Mouse (Mus musculus): ENCODE results near the gene Dyrk4. TPM values are rescaled to one million over a fixed set of nuclear protein-coding genes. Genes with fewer than 3 reads are reported as not detected.
A peak's percentile ranks its signal among the peaks of the same experiment; 100 is the strongest.

The Dyrk4 gene
- polyA plus RNA-seq, 2 experiments = 0.09 TPM; not detected in 1

- H3K27ac ChIP-seq = no peak overlapping the region
- no peak for DNase-seq (ENCODE audit: low read depth in 3 of 3, low spot score in 3 of 3)
These were observed 39.9 kb upstream of the Dyrk4 start for GRCm38 (mm10) chr6:126961371-126962018.

GRCm38 (mm10) chr6:126955734-126956133 lies 34.1 kb upstream of the Dyrk4 start:
- Histone ChIP-seq H3K27me3 (ENCODE audit: control insufficient read depth, insufficient read depth, low read length) (no peaks in the 10 kb centered on the region), H3K36me3 (replicated peaks; ENCODE audit: control insufficient read depth, insufficient read depth, low read depth) (peaks cover 6% of the 10 kb centered on the region; the same call in 1 of the 2 replicates), H3K9ac (replicated peaks) (no peak overlapping the region), H3K27ac (no peak overlapping the region), H3K4me3 (ENCODE audit: insufficient read depth in 1 of 2, low read depth in 2 of 2, low read length in 2 of 2) (no peak overlapping the region), H3K4me1 (replicated peaks; ENCODE audit: control insufficient read depth in 2 of 2, insufficient read depth in 2 of 2, low read length in 1 of 2) (no peaks in the 10 kb centered on the region), H3K4me2 (ENCODE audit: low read depth) (no peak overlapping the region), H3K9me3 (ENCODE audit: control insufficient read depth, low read length) (no peaks in the 10 kb centered on the region)
- ATAC-seq (ENCODE audit: insufficient read depth) (no peak), DNase-seq (ENCODE audit: low read depth in 3 of 3, low spot score in 3 of 3) (peak; percentile 41 to 50 (median 44))
- TF ChIP-seq EP300 (IDR thresholded peaks at IDR 0.05; ENCODE audit: low read depth) (no peak), CTCF (IDR thresholded peaks at IDR 0.05; ENCODE audit: low read depth) (peak; percentile 93)
- 6% methylated on average over 10 of the region's 10 CpGs for WGBS (ENCODE audit: insufficient replicate concordance)

More at GRCm38 (mm10) chr6:126961371-126962018, 39.9 kb upstream of the Dyrk4 start:
- WGBS (ENCODE audit: insufficient replicate concordance) = 82% methylated on average over 8 of the region's 8 CpGs
- Histone ChIP-seq H3K9ac (replicated peaks) (no peak overlapping the region), H3K36me3 (replicated peaks; ENCODE audit: control insufficient read depth, insufficient read depth, low read depth) (peaks cover 11% of the 10 kb centered on the region; the same call in 1 of the 2 replicates), H3K27me3 (ENCODE audit: control insufficient read depth, insufficient read depth, low read length) (no peaks in the 10 kb centered on the region), H3K4me2 (ENCODE audit: low read depth) (no peak overlapping the region), H3K4me3 (ENCODE audit: insufficient read depth in 1 of 2, low read depth in 2 of 2, low read length in 2 of 2) (no peak overlapping the region), H3K9me3 (ENCODE audit: control insufficient read depth, low read length) (no peaks in the 10 kb centered on the region), H3K4me1 (replicated peaks; ENCODE audit: control insufficient read depth in 2 of 2, insufficient read depth in 2 of 2, low read length in 1 of 2) (no peaks in the 10 kb centered on the region)
- no peak for ATAC-seq (ENCODE audit: insufficient read depth)
- TF ChIP-seq EP300 (IDR thresholded peaks at IDR 0.05; ENCODE audit: low read depth) (no peak), CTCF (IDR thresholded peaks at IDR 0.05; ENCODE audit: low read depth) (no peak)

GRCm38 (mm10) chr6:126948336-126948735 lies 26.7 kb upstream of the Dyrk4 start:
- H3K4me2 ChIP-seq (ENCODE audit: low read depth) = no peak overlapping the region

GRCm38 (mm10) chr6:126940451-126940850 lies 18.8 kb upstream of the Dyrk4 start:
- TF ChIP-seq EP300 (IDR thresholded peaks at IDR 0.05; ENCODE audit: low read depth) (no peak), CTCF (IDR thresholded peaks at IDR 0.05; ENCODE audit: low read depth) (peak; percentile 36; the same call in 1 of the 2 replicates)
- no peaks in the 10 kb centered on the region for H3K27me3 ChIP-seq (ENCODE audit: control insufficient read depth, insufficient read depth, low read length)
- peaks cover 12 to 16% of the 10 kb centered on the region in 2 experiments for H3K4me1 ChIP-seq (replicated peaks; ENCODE audit: control insufficient read depth in 2 of 2, insufficient read depth in 2 of 2, low read length in 1 of 2)
- H3K9ac ChIP-seq (replicated peaks) = peak overlapping the region; percentile 82
- no peak for ATAC-seq (ENCODE audit: insufficient read depth)
- H3K4me3 ChIP-seq (ENCODE audit: insufficient read depth in 1 of 2, low read depth in 2 of 2, low read length in 2 of 2) = peak overlapping the region; percentile 83 to 98
- peak in 2 of 3 experiments; percentile 37 to 55 for DNase-seq (ENCODE audit: low read depth in 3 of 3, low spot score in 3 of 3)
- H3K36me3 ChIP-seq (replicated peaks; ENCODE audit: control insufficient read depth, insufficient read depth, low read depth) = peaks cover 6% of the 10 kb centered on the region
- peak overlapping the region; percentile 93 for H3K4me2 ChIP-seq (ENCODE audit: low read depth)
- WGBS (ENCODE audit: insufficient replicate concordance) = 0% methylated on average over 5 of the region's 5 CpGs
- peak overlapping the region; percentile 43 for H3K27ac ChIP-seq
- H3K9me3 ChIP-seq (ENCODE audit: control insufficient read depth, low read length) = no peaks in the 10 kb centered on the region

More at GRCm38 (mm10) chr6:126948336-126948735, 26.7 kb upstream of the Dyrk4 start:
- no peak overlapping the region for H3K9ac ChIP-seq (replicated peaks)
- H3K4me3 ChIP-seq (ENCODE audit: insufficient read depth in 1 of 2, low read depth in 2 of 2, low read length in 2 of 2) = no peak overlapping the region
- no peaks in the 10 kb centered on the region for H3K27me3 ChIP-seq (ENCODE audit: control insufficient read depth, insufficient read depth, low read length)
- H3K36me3 ChIP-seq (replicated peaks; ENCODE audit: control insufficient read depth, insufficient read depth, low read depth) = peaks cover 13% of the 10 kb centered on the region; the same call in 1 of the 2 replicates
- WGBS (ENCODE audit: insufficient replicate concordance) = 83% methylated on average over 4 of the region's 4 CpGs
- no peaks in the 10 kb centered on the region for H3K9me3 ChIP-seq (ENCODE audit: control insufficient read depth, low read length)
- H3K4me1 ChIP-seq (replicated peaks; ENCODE audit: control insufficient read depth in 2 of 2, insufficient read depth in 2 of 2, low read length in 1 of 2) = no peaks in the 10 kb centered on the region
- DNase-seq (ENCODE audit: low read depth in 3 of 3, low spot score in 3 of 3) (peak in 1 of 3 experiments; percentile 13), ATAC-seq (ENCODE audit: insufficient read depth) (no peak)
- no peak overlapping the region for H3K27ac ChIP-seq
- TF ChIP-seq EP300 (IDR thresholded peaks at IDR 0.05; ENCODE audit: low read depth) (no peak), CTCF (IDR thresholded peaks at IDR 0.05; ENCODE audit: low read depth) (peak; percentile 44; the same call in 1 of the 2 replicates)

GRCm38 (mm10) chr6:126939487-126940171 lies 18.0 kb upstream of the Dyrk4 start, which contains the start of the genes Rad51ap1 and D6Wsu163e:
TSS of gene Rad51ap1 (minus strand) at chr6:126939587.
TSS of gene D6Wsu163e (plus strand) at chr6:126939962.
- peak within 1 kb of the TSS; percentile 83 to 98 for H3K4me3 ChIP-seq (ENCODE audit: insufficient read depth in 1 of 2, low read depth in 2 of 2, low read length in 2 of 2)
- H3K27me3 ChIP-seq (ENCODE audit: control insufficient read depth, insufficient read depth, low read length) = no peaks in the 10 kb centered on the region
- peak within 1 kb of the TSS; percentile 43 for H3K27ac ChIP-seq
- peak within 1 kb of the TSS; percentile 93 for H3K4me2 ChIP-seq (ENCODE audit: low read depth)
- DNase-seq (ENCODE audit: low read depth in 3 of 3, low spot score in 3 of 3) = peak; percentile 86 to 91 (median 90)
- peaks cover 12 to 16% of the 10 kb centered on the region in 2 experiments for H3K4me1 ChIP-seq (replicated peaks; ENCODE audit: control insufficient read depth in 2 of 2, insufficient read depth in 2 of 2, low read length in 1 of 2)
- peaks cover 7% of the 10 kb centered on the region for H3K36me3 ChIP-seq (replicated peaks; ENCODE audit: control insufficient read depth, insufficient read depth, low read depth)
- H3K9me3 ChIP-seq (ENCODE audit: control insufficient read depth, low read length) = no peaks in the 10 kb centered on the region
- under 1% methylated on average over 33 of the region's 33 CpGs for WGBS (ENCODE audit: insufficient replicate concordance)
- ATAC-seq (ENCODE audit: insufficient read depth) = peak; percentile 98
- no peak for TF ChIP-seq EP300 (IDR thresholded peaks at IDR 0.05; ENCODE audit: low read depth)
- TF ChIP-seq CTCF (IDR thresholded peaks at IDR 0.05; ENCODE audit: low read depth) = no peak
- peak within 1 kb of the TSS; percentile 82 for H3K9ac ChIP-seq (replicated peaks)
